Mouse (Mus musculus) liver, postnatal 0 days (tissue): ENCODE measurements around the gene Appl2.
A peak's percentile ranks its signal among the peaks of the same experiment; 100 is the strongest.

Experiments used
- CTCF ChIP-seq: sonication (generic); IDR thresholded peaks from 2 replicates; pipeline ENCODE4 v1.5.1; 2016; ENCODE audit warnings: antibody characterized with exemption, low read depth
- EP300 ChIP-seq: IDR thresholded peaks from 2 replicates; pipeline ENCODE4 v1.6.1; 2016; ENCODE audit warnings: antibody characterized with exemption, low read depth, mild to moderate bottlenecking

DNA sequence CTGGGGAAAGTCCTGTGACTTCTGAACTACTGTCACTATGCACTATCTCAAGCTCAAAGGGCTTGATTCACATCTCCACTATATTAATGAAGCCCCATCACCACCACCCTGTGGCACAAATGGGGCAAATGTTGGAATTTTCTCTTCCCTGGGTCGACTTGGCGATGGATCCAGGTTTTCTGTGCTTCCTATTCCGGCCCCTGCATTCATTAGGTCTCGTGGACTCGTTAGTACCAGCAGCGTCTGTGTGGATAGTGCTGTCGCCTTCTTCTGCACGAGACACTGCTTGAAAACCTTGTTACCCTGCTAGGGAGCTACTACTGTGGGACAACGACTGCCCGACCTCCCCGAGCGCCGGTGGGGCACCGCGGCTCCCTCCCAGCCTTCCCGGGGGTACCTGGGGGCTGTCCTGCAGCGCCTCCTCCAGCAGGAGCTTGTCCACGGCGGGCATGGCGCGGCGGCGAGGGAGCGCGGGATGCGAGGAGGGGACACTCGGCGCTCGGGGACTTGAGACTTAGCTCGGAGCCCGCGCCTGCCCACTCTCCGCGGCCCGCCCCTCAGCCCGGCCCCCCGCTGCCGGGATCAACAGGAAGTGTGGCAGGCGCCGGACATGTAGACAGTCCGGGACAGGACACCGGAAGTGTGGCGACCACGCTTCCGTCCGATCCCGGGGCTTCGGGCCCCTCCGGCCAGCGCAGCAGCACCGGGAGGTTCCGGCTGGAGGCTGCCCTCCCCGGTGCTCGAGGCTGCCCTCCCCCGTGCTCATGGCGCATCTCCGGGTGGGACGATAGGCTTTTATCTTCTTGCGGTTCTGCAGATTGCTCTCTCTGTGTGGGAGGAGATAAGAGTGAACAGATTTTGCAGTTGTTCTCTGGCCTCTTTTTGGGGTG lies at the start of gene Appl2:
- TF ChIP-seq CTCF: peak; percentile 35
- TF ChIP-seq EP300: no peak
